Mouse (Mus musculus) testis, postnatal 14 days (tissue): ENCODE measurements around the gene Palm.
"Not testable (repeated sequence)": the region's sequence is repeated elsewhere in the genome, so short reads cannot be mapped to it uniquely, and the experiment has no call there.

ENCODE experiments used
- DNase-seq: peaks from one replicate; pipeline ENCODE4 v3.0.0; 2021; ENCODE audit warnings: low spot score

The Palm gene

GRCm38 (mm10) chr10:79793051-79793737, at the start of gene Palm:
Gene Palm, plus strand, starts transcription at chr10:79793572.
- DNase-seq: peak; percentile 54

- DNase-seq: no peak
Measured at GRCm38 (mm10) chr10:79743650-79744365, 49.6 kb upstream of the Palm start.

GRCm38 (mm10) chr10:79745411-79745810, 48.0 kb upstream of the Palm start:
- no peak for DNase-seq

GRCm38 (mm10) chr10:79745898-79746773, 47.2 kb upstream of the Palm start, which contains the start of gene Polrmt:
Gene Polrmt, minus strand, starts transcription at chr10:79746581.
- peak; percentile 98 for DNase-seq

- no peak for DNase-seq
Measured at GRCm38 (mm10) chr10:79746774-79747151, 46.6 kb upstream of the Palm start.

GRCm38 (mm10) chr10:79748496-79748895, 44.9 kb upstream of the Palm start:
- DNase-seq: no peak

GRCm38 (mm10) chr10:79754856-79755516, 38.4 kb upstream of the Palm start, which contains the start of gene Fgf22:
Gene Fgf22, plus strand, starts transcription at chr10:79755076.
- peak; percentile 83 for DNase-seq

- DNase-seq: no peak
Measured at GRCm38 (mm10) chr10:79755854-79756253, 37.5 kb upstream of the Palm start.

GRCm38 (mm10) chr10:79756660-79757059, 36.7 kb upstream of the Palm start:
- DNase-seq: no peak

- not testable (repeated sequence) for DNase-seq
Measured at GRCm38 (mm10) chr10:79759675-79760074, 33.7 kb upstream of the Palm start.

GRCm38 (mm10) chr10:79760603-79761143, 32.7 kb upstream of the Palm start:
- no peak for DNase-seq

- no peak for DNase-seq
Measured at GRCm38 (mm10) chr10:79762875-79763274, 30.5 kb upstream of the Palm start.

- DNase-seq: no peak
Measured at GRCm38 (mm10) chr10:79764234-79764633, 29.1 kb upstream of the Palm start.

GRCm38 (mm10) chr10:79765228-79765745, 28.1 kb upstream of the Palm start:
- no peak for DNase-seq

GRCm38 (mm10) chr10:79766001-79766507, 27.3 kb upstream of the Palm start:
- DNase-seq: no peak

- peak; percentile 100 for DNase-seq
Measured at GRCm38 (mm10) chr10:79766508-79767325, 26.7 kb upstream of the Palm start, which contains the start of gene Rnf126. Gene Rnf126, minus strand, starts transcription at chr10:79766952.

GRCm38 (mm10) chr10:79767372-79768244, 25.8 kb upstream of the Palm start:
- DNase-seq: peak; percentile 95

GRCm38 (mm10) chr10:79768400-79768799, 25.0 kb upstream of the Palm start:
- peak; percentile 58 for DNase-seq

GRCm38 (mm10) chr10:79769329-79769728, 24.0 kb upstream of the Palm start:
- DNase-seq: no peak
